Comparison of ENCODE assay signal across 8 mouse cellular contexts in genomic region chr4:88867366-88867925, GRCm38 (mm10). TPM values are rescaled to one million over a fixed set of nuclear protein-coding genes. Genes with fewer than 3 reads are reported as not detected.
DNase-seq lines count a peak whose midpoint lies in the region; ATAC-seq and TF ChIP-seq lines count a peak whose summit lies in the region.

No protein-coding gene starts in this region.

- peak; percentile 93 for DNase-seq in 416B (ENCODE audit: low read depth)
- DNase-seq in adrenal gland, postnatal 36 days = peak; percentile 79 to 83
- DNase-seq in heart, adult 2 months = peak; percentile 72 to 83
- DNase-seq in kidney, adult 2 months = peak; percentile 76
- DNase-seq in limb, embryonic 14.5 days (ENCODE audit: low spot score) = peak; percentile 68
- peak; percentile 64 to 78 for DNase-seq in spleen, adult 2 months (ENCODE audit: low read depth in 1 of 2, low spot score in 2 of 2)

- H3K4me3 ChIP-seq in embryonic facial prominence, embryonic 13.5 days = peak overlapping the region; percentile 56
- H3K4me3 ChIP-seq in heart, adult 2 months = peak overlapping the region; percentile 50
- no peak overlapping the region for H3K4me3 ChIP-seq in kidney, adult 2 months (ENCODE audit: insufficient read depth, low read depth, low read length)
- H3K4me3 ChIP-seq in limb, embryonic 14.5 days (replicated peaks; ENCODE audit: low read length) = peak overlapping the region; percentile 49
- peak overlapping the region; percentile 50 for H3K4me3 ChIP-seq in midbrain, embryonic 16.5 days (ENCODE audit: low read depth, low read length)
- 0 out of 2 replicates have a peak overlapping the region, but pooled peaks have one; percentile 62 for H3K4me3 ChIP-seq in spleen, adult 2 months (ENCODE audit: extremely low read depth, insufficient read depth, insufficient read length)

- peak; percentile 78 for TF ChIP-seq CTCF in heart, adult 2 months (IDR thresholded peaks at IDR 0.05)
- peak; percentile 97 for TF ChIP-seq CTCF in kidney, adult 2 months (conservative IDR thresholded peaks at IDR 0.05; ENCODE audit: insufficient read depth, insufficient read length, low read depth, low read length)
- TF ChIP-seq CTCF in spleen, adult 2 months (IDR thresholded peaks at IDR 0.05; ENCODE audit: extremely low read depth, insufficient read depth, insufficient read length, insufficient replicate concordance) = peak; percentile 99

- no peaks in the 10 kb centered on the region for H3K36me3 ChIP-seq in embryonic facial prominence, embryonic 13.5 days
- H3K36me3 ChIP-seq in heart, adult 2 months (ENCODE audit: control insufficient read depth, insufficient read depth, low read length) = no peaks in the 10 kb centered on the region
- no peaks in the 10 kb centered on the region for H3K36me3 ChIP-seq in kidney, adult 2 months (ENCODE audit: control insufficient read depth, insufficient read depth, low read length)
- no peaks in the 10 kb centered on the region for H3K36me3 ChIP-seq in limb, embryonic 14.5 days (ENCODE audit: control insufficient read depth, insufficient read depth, low read length)
- H3K36me3 ChIP-seq in midbrain, embryonic 16.5 days (ENCODE audit: control insufficient read depth, insufficient read depth, low read length) = no peaks in the 10 kb centered on the region
- H3K36me3 ChIP-seq in spleen, adult 2 months (ENCODE audit: control insufficient read depth, insufficient read depth, low read length) = no peaks in the 10 kb centered on the region

- H3K4me1 ChIP-seq in embryonic facial prominence, embryonic 13.5 days = peaks cover 7% of the 10 kb centered on the region; the same call in 1 of the 2 replicates
- no peaks in the 10 kb centered on the region for H3K4me1 ChIP-seq in heart, adult 2 months (ENCODE audit: control insufficient read depth, insufficient read depth, low read length)
- H3K4me1 ChIP-seq in kidney, adult 2 months (ENCODE audit: control insufficient read depth, insufficient read depth, low read length) = no peaks in the 10 kb centered on the region
- H3K4me1 ChIP-seq in limb, embryonic 14.5 days (ENCODE audit: control insufficient read depth, insufficient read depth, low read length) = peaks cover 5% of the 10 kb centered on the region
- peaks cover 11% of the 10 kb centered on the region for H3K4me1 ChIP-seq in midbrain, embryonic 16.5 days (ENCODE audit: control insufficient read depth, insufficient read depth, low read length)
- peaks cover 9% of the 10 kb centered on the region; the same call in 1 of the 2 replicates for H3K4me1 ChIP-seq in spleen, adult 2 months (ENCODE audit: control insufficient read depth, insufficient read depth, insufficient read length)

- H3K79me2 ChIP-seq in heart, adult 2 months (replicated peaks; ENCODE audit: control insufficient read depth, insufficient read depth, low read length) = no peaks in the 10 kb centered on the region

- no peak for TF ChIP-seq POLR2A in heart, adult 2 months (IDR thresholded peaks at IDR 0.05; ENCODE audit: insufficient read depth, low read depth, low read length)
- TF ChIP-seq POLR2A in kidney, adult 2 months (IDR thresholded peaks at IDR 0.05; ENCODE audit: low read depth, low read length) = no peak
- no peak for TF ChIP-seq POLR2A in limb, embryonic 14.5 days (IDR thresholded peaks at IDR 0.05; ENCODE audit: borderline replicate concordance, extremely low read depth, insufficient read depth, insufficient read length)
- no peak for TF ChIP-seq POLR2A in spleen, adult 2 months (IDR thresholded peaks at IDR 0.05; ENCODE audit: low read depth, low read length)

- H3K9ac ChIP-seq in embryonic facial prominence, embryonic 13.5 days = 0 out of 2 replicates have a peak overlapping the region, but pooled peaks have one; percentile 67
- H3K9ac ChIP-seq in heart, adult 2 months (ENCODE audit: low read depth, low read length) = no peak overlapping the region
- H3K9ac ChIP-seq in limb, embryonic 14.5 days (ENCODE audit: low read depth, low read length, severe bottlenecking) = no peak overlapping the region
- H3K9ac ChIP-seq in midbrain, embryonic 16.5 days (ENCODE audit: low read depth, low read length) = peak overlapping the region; percentile 58; the same call in 1 of the 2 replicates

- peak; percentile 70; the same call in 1 of the 2 replicates for TF ChIP-seq EP300 in heart, adult 2 months (IDR thresholded peaks at IDR 0.05; ENCODE audit: insufficient read depth, low read depth, low read length)

- H3K4me2 ChIP-seq in embryonic facial prominence, embryonic 13.5 days = peak overlapping the region; percentile 95
- peak overlapping the region; percentile 82 for H3K4me2 ChIP-seq in limb, embryonic 14.5 days (replicated peaks; ENCODE audit: low read depth, low read length, severe bottlenecking)
- peak overlapping the region; percentile 98 for H3K4me2 ChIP-seq in midbrain, embryonic 16.5 days (ENCODE audit: low read length)

- H3K27ac ChIP-seq in embryonic facial prominence, embryonic 13.5 days = no peak overlapping the region
- H3K27ac ChIP-seq in heart, adult 2 months = no peak overlapping the region
- no peak overlapping the region for H3K27ac ChIP-seq in kidney, adult 2 months (ENCODE audit: insufficient read depth, low read depth, low read length)
- H3K27ac ChIP-seq in limb, embryonic 14.5 days (replicated peaks; ENCODE audit: low read depth, low read length) = no peak overlapping the region
- no peak overlapping the region for H3K27ac ChIP-seq in midbrain, embryonic 16.5 days (ENCODE audit: low read length)
- H3K27ac ChIP-seq in spleen, adult 2 months (ENCODE audit: insufficient read depth, low read length) = no peak overlapping the region

- peaks cover 32% of the 10 kb centered on the region for H3K27me3 ChIP-seq in embryonic facial prominence, embryonic 13.5 days
- H3K27me3 ChIP-seq in heart, adult 2 months (ENCODE audit: control insufficient read depth, insufficient read depth, low read length) = no peaks in the 10 kb centered on the region; the same call in 1 of the 2 replicates
- no peaks in the 10 kb centered on the region for H3K27me3 ChIP-seq in kidney, adult 2 months (replicated peaks; ENCODE audit: control insufficient read depth, insufficient read depth, low read length)
- H3K27me3 ChIP-seq in limb, embryonic 14.5 days (ENCODE audit: control insufficient read depth, insufficient read depth, low read length) = no peaks in the 10 kb centered on the region
- no peaks in the 10 kb centered on the region; the same call in none of the 2 replicates for H3K27me3 ChIP-seq in midbrain, embryonic 16.5 days (ENCODE audit: control insufficient read depth, insufficient read depth, low read depth, low read length)
- no peaks in the 10 kb centered on the region for H3K27me3 ChIP-seq in spleen, adult 2 months (ENCODE audit: control insufficient read depth, insufficient read depth, low read length)

- 0% methylated on average over 8 of the region's 8 CpGs for whole genome bisulfite sequencing in embryonic facial prominence, embryonic 13.5 days
- WGBS in heart, adult 2 months = under 1% methylated on average over 8 of the region's 8 CpGs
- WGBS in kidney, adult 2 months = 0% methylated on average over 8 of the region's 8 CpGs
- WGBS in limb, embryonic 14.5 days = 1% methylated on average over 8 of the region's 8 CpGs
- under 1% methylated on average over 8 of the region's 8 CpGs for WGBS in midbrain, embryonic 16.5 days
- under 1% methylated on average over 8 of the region's 8 CpGs for WGBS in spleen, adult 2 months

- H3K9me3 ChIP-seq in embryonic facial prominence, embryonic 13.5 days = no peaks in the 10 kb centered on the region
- H3K9me3 ChIP-seq in limb, embryonic 14.5 days (ENCODE audit: control insufficient read depth, low read length) = no peaks in the 10 kb centered on the region
- no peaks in the 10 kb centered on the region for H3K9me3 ChIP-seq in midbrain, embryonic 16.5 days (replicated peaks; ENCODE audit: control insufficient read depth, low read length, poor library complexity, severe bottlenecking)

- ATAC-seq in embryonic facial prominence, embryonic 13.5 days (ENCODE audit: insufficient number of reproducible peaks, insufficient read depth, low FRiP score, low TSS enrichment, low read depth) = no peak
- peak; percentile 68; the same call in 1 of the 2 replicates for ATAC-seq in limb, embryonic 14.5 days (ENCODE audit: low FRiP score, low read depth)
- ATAC-seq in midbrain, embryonic 16.5 days = peak; percentile 80

- intact Hi-C loops in heart, adult 2 months (cut with DNase I) = loop anchor here (10.0 kb wide), 1 partner anchor 657 kb away; no protein-coding TSS in a partner anchor

RNA-seq across cellular contexts. Expression of gene Ifne, which starts 12.6 kb away (rescaled TPM):
- total RNA-seq in adrenal gland, postnatal 36 days (2021) = not detected
- polyA plus RNA-seq in embryonic facial prominence, embryonic 13.5 days (2015; fragmentation: Nextera tagmentation; extraction: Ambion mirVana) = not detected in 2 replicates
- not detected for total RNA-seq in heart, adult 2 months (2021)
- not detected in 2 replicates for polyA plus RNA-seq in heart, adult 2 months (2012; rRNA removed)
- not detected in 2 replicates for polyA plus RNA-seq in kidney, adult 2 months (2012; rRNA removed)
- not detected in 2 replicates for polyA plus RNA-seq in limb, embryonic 14.5 days (2012; rRNA removed)
- not detected in 2 replicates for polyA plus RNA-seq in limb, embryonic 14.5 days (2014; fragmentation: Nextera tagmentation; extraction: Ambion mirVana)
- polyA plus RNA-seq in midbrain, embryonic 16.5 days (2015; fragmentation: Nextera tagmentation; extraction: Ambion mirVana) = not detected in 2 replicates
- polyA plus RNA-seq in spleen, adult 2 months (2012; rRNA removed) = not detected in 2 replicates

RNA-seq across cellular contexts. Expression of gene Ifna1, which starts 17.6 kb away (rescaled TPM):
- total RNA-seq in adrenal gland, postnatal 36 days (2021) = not detected
- polyA plus RNA-seq in embryonic facial prominence, embryonic 13.5 days (2015; fragmentation: Nextera tagmentation; extraction: Ambion mirVana) = not detected in 2 replicates
- total RNA-seq in heart, adult 2 months (2021) = not detected
- polyA plus RNA-seq in heart, adult 2 months (2012; rRNA removed) = not detected in 2 replicates
- not detected in 2 replicates for polyA plus RNA-seq in kidney, adult 2 months (2012; rRNA removed)
- not detected in 2 replicates for polyA plus RNA-seq in limb, embryonic 14.5 days (2012; rRNA removed)
- not detected in 2 replicates for polyA plus RNA-seq in limb, embryonic 14.5 days (2014; fragmentation: Nextera tagmentation; extraction: Ambion mirVana)
- not detected in 2 replicates for polyA plus RNA-seq in midbrain, embryonic 16.5 days (2015; fragmentation: Nextera tagmentation; extraction: Ambion mirVana)
- polyA plus RNA-seq in spleen, adult 2 months (2012; rRNA removed) = not detected in 2 replicates

RNA-seq across cellular contexts. Expression of gene Ifna4, which starts 25.8 kb away (rescaled TPM):
- not detected for total RNA-seq in adrenal gland, postnatal 36 days (2021)
- not detected in 2 replicates for polyA plus RNA-seq in embryonic facial prominence, embryonic 13.5 days (2015; fragmentation: Nextera tagmentation; extraction: Ambion mirVana)
- total RNA-seq in heart, adult 2 months (2021) = not detected
- not detected in 2 replicates for polyA plus RNA-seq in heart, adult 2 months (2012; rRNA removed)
- not detected in 2 replicates for polyA plus RNA-seq in kidney, adult 2 months (2012; rRNA removed)
- not detected in 2 replicates for polyA plus RNA-seq in limb, embryonic 14.5 days (2012; rRNA removed)
- not detected in 2 replicates for polyA plus RNA-seq in limb, embryonic 14.5 days (2014; fragmentation: Nextera tagmentation; extraction: Ambion mirVana)
- polyA plus RNA-seq in midbrain, embryonic 16.5 days (2015; fragmentation: Nextera tagmentation; extraction: Ambion mirVana) = not detected in 2 replicates
- not detected in 2 replicates for polyA plus RNA-seq in spleen, adult 2 months (2012; rRNA removed)

RNA-seq across cellular contexts. Expression of gene Ifna5, which starts 32.1 kb away (rescaled TPM):
- total RNA-seq in adrenal gland, postnatal 36 days (2021) = not detected
- not detected in 2 replicates for polyA plus RNA-seq in embryonic facial prominence, embryonic 13.5 days (2015; fragmentation: Nextera tagmentation; extraction: Ambion mirVana)
- not detected for total RNA-seq in heart, adult 2 months (2021)
- not detected in 2 replicates for polyA plus RNA-seq in heart, adult 2 months (2012; rRNA removed)
- polyA plus RNA-seq in kidney, adult 2 months (2012; rRNA removed) = not detected in 2 replicates
- not detected in 2 replicates for polyA plus RNA-seq in limb, embryonic 14.5 days (2012; rRNA removed)
- not detected in 2 replicates for polyA plus RNA-seq in limb, embryonic 14.5 days (2014; fragmentation: Nextera tagmentation; extraction: Ambion mirVana)
- polyA plus RNA-seq in midbrain, embryonic 16.5 days (2015; fragmentation: Nextera tagmentation; extraction: Ambion mirVana) = not detected in 2 replicates
- not detected in 2 replicates for polyA plus RNA-seq in spleen, adult 2 months (2012; rRNA removed)

RNA-seq across cellular contexts. Expression of gene Ifna6, which starts 40.2 kb away (rescaled TPM):
- not detected for total RNA-seq in adrenal gland, postnatal 36 days (2021)
- not detected in 2 replicates for polyA plus RNA-seq in embryonic facial prominence, embryonic 13.5 days (2015; fragmentation: Nextera tagmentation; extraction: Ambion mirVana)
- total RNA-seq in heart, adult 2 months (2021) = not detected
- polyA plus RNA-seq in heart, adult 2 months (2012; rRNA removed) = not detected in 2 replicates
- polyA plus RNA-seq in kidney, adult 2 months (2012; rRNA removed) = not detected in 2 replicates
- polyA plus RNA-seq in limb, embryonic 14.5 days (2012; rRNA removed) = not detected in 2 replicates
- not detected in 2 replicates for polyA plus RNA-seq in limb, embryonic 14.5 days (2014; fragmentation: Nextera tagmentation; extraction: Ambion mirVana)
- polyA plus RNA-seq in midbrain, embryonic 16.5 days (2015; fragmentation: Nextera tagmentation; extraction: Ambion mirVana) = not detected in 2 replicates
- polyA plus RNA-seq in spleen, adult 2 months (2012; rRNA removed) = not detected in 2 replicates

Comparison
In these comparisons a context has a peak if more than half of its experiments do, and no peak if none do; other contexts are left out.
1. H3K9ac ChIP-seq: peak in embryonic facial prominence, embryonic 13.5 days (single experiment) and midbrain, embryonic 16.5 days (single experiment); none in heart, adult 2 months (single experiment) and limb, embryonic 14.5 days (single experiment).
2. Peak in every context shown above with its lines, with median percentiles within 50 percentile points of each other: DNase-seq, H3K4me2 ChIP-seq and CTCF ChIP-seq.